Mouse (Mus musculus): ENCODE data around the gene Sdhc.
"Not testable (repeated sequence)": the region's sequence is repeated elsewhere in the genome, so short reads cannot be mapped to it uniquely, and the experiment has no call there.

Gene Sdhc

GRCm38 (mm10) chr1:171111781-171112575, 38.4 kb downstream of the Sdhc start:
- DNase-seq = peak; percentile 95

- peak; percentile 99 for DNase-seq
Measured at GRCm38 (mm10) chr1:171111020-171111780, 39.2 kb downstream of the Sdhc start.

- peak; percentile 93 for DNase-seq
Measured at GRCm38 (mm10) chr1:171110659-171111019, 39.8 kb downstream of the Sdhc start.

GRCm38 (mm10) chr1:171109620-171110019, 40.8 kb downstream of the Sdhc start:
- peak; percentile 87 for DNase-seq

GRCm38 (mm10) chr1:171105226-171105625, 45.2 kb downstream of the Sdhc start:
- peak; percentile 64 for DNase-seq

GRCm38 (mm10) chr1:171103179-171103840, 47.1 kb downstream of the Sdhc start:
- DNase-seq = no peak

GRCm38 (mm10) chr1:171102547-171103177, 47.7 kb downstream of the Sdhc start:
- DNase-seq = peak; percentile 97

GRCm38 (mm10) chr1:171101733-171102546, 48.5 kb downstream of the Sdhc start:
- DNase-seq = peak; percentile 98

- DNase-seq = peak; percentile 90
Measured at GRCm38 (mm10) chr1:171101033-171101432, 49.4 kb downstream of the Sdhc start.

GRCm38 (mm10) chr1:171097612-171098011, 52.8 kb downstream of the Sdhc start:
- no peak for DNase-seq

- no peak for DNase-seq
Measured at GRCm38 (mm10) chr1:171097136-171097535, 53.3 kb downstream of the Sdhc start.

GRCm38 (mm10) chr1:171096110-171096964, 54.1 kb downstream of the Sdhc start:
- DNase-seq = no peak

GRCm38 (mm10) chr1:171094424-171094823, 56.0 kb downstream of the Sdhc start:
- DNase-seq = no peak

- DNase-seq = no peak
Measured at GRCm38 (mm10) chr1:171090761-171091160, 59.6 kb downstream of the Sdhc start.

- DNase-seq = no peak
Measured at GRCm38 (mm10) chr1:171089891-171090290, 60.5 kb downstream of the Sdhc start.

GRCm38 (mm10) chr1:171088237-171088869, 62.0 kb downstream of the Sdhc start:
- not testable (repeated sequence) for DNase-seq

- DNase-seq = peak; percentile 84
Measured at GRCm38 (mm10) chr1:171085718-171086117, 64.7 kb downstream of the Sdhc start.

- peak; percentile 91 for DNase-seq
Measured at GRCm38 (mm10) chr1:171081512-171082231, 68.7 kb downstream of the Sdhc start.

GRCm38 (mm10) chr1:171079825-171080224, 70.6 kb downstream of the Sdhc start:
- DNase-seq = not testable (repeated sequence)

- DNase-seq = not testable (repeated sequence)
Measured at GRCm38 (mm10) chr1:171079345-171079744, 71.1 kb downstream of the Sdhc start.
